Mouse (Mus musculus) megakaryocyte, adult 5-6 weeks (primary cell): ENCODE data around the gene Ing3. TPM values are rescaled to one million over a fixed set of nuclear protein-coding genes. Genes with fewer than 3 reads are reported as not detected.

Source experiments
- ATAC-seq: 2 replicates; pipeline ENCODE4 v1.8.0; 2016; ENCODE audit warnings: mild to moderate bottlenecking, inconsistent platforms; ENCODE audit not compliant: poor library complexity, severe bottlenecking
- total RNA-seq, 2 experiments: library from RNA; stranded (forward) in 1 of 2; stranded (reverse) in 1 of 2; fragments of 153-499, 151-499 nt in 1 of 2; fragments of 221-1000, 200-1000 nt in 1 of 2; gene quantifications; 2 replicates each; pipeline versions ENCODE4 v1.2.3 to v1.2.4; 2015 to 2017

Ing3 gene
- total RNA-seq, 2 experiments from 2014 or later: 50.6 to 57.5 TPM

DNA sequence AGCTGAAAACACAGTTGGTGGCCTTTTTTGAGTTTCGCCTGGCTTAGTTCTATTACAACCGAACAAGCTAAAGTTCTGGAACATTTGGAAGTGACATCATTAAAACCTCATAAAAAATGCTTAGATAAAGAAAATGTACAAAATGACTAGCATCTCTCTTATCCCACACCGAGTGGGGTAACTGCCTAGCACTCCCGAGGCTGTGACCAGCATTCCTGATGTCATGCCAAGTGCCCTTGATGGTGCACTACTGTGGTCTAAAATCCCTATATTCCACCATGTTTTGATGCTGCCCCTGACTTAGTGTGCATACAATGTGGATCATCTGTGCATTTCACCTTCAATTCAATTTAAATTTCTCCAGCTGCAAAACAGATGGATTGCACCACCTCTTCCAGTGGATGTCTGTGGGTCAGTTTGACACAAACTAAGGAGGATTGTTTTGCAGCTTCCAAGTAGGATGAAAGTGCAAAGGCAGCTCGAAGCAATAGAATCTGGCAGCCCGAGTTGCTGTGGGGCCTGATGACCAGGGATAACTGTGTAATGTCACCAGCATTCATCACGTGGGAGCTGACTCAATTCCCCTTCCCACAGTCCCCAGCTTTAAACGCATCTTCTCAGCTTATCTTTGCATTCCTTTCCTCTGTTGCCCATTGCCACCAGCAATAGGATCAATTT is 69.5 kb downstream of the Ing3 start:
- ATAC-seq: no peak

- ATAC-seq: peak; percentile 52
Observed at GRCm38 (mm10) chr6:22019637-22020036, 70.3 kb downstream of the Ing3 start.

DNA sequence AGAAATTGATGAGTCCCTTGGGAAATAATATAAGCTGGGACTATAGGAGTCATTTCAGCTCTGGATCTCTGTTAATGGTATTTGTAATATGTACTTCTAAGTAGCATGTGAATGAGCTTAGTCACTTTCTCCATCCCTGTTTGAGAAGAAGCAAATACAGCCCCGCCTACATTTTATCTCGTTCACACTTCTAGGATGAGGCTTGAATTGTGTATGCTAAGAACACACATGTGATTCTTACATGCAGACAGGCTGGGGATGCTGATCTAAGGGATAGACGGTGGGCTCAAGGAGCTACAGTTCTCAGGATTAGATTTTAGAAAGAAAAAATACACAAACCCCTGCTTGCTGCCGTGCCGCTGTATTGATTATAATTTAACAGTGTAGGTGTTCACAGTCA is 71.3 kb downstream of the Ing3 start:
- no peak for ATAC-seq

- no peak for ATAC-seq
Observed at GRCm38 (mm10) chr6:22021315-22021714, 71.9 kb downstream of the Ing3 start.

GRCm38 (mm10) chr6:22024168-22024567 is 74.8 kb downstream of the Ing3 start:
- ATAC-seq: no peak

Other genes starting within 250 kb of the Ing3 start
- not detected in 2 replicates for gene Tspan12, start 97.1 kb upstream of the Ing3 start, total RNA-seq (2015)
- not detected in 2 replicates for gene Tspan12, start 97.1 kb upstream of the Ing3 start, total RNA-seq (2017)
- 0.22 and 1.3 TPM in 2 replicates for gene Cped1, start 36.3 kb downstream of the Ing3 start, total RNA-seq (2015)
- gene Cped1, start 36.3 kb downstream of the Ing3 start, total RNA-seq (2017): 0.99 and 1.3 TPM in 2 replicates